Mouse (Mus musculus) naive thymus-derived CD4-positive, alpha-beta T cell, adult 2 months (primary cell): ENCODE data around the gene Krtap2-4.
"Not testable (repeated sequence)": the region's sequence is repeated elsewhere in the genome, so short reads cannot be mapped to it uniquely, and the experiment has no call there.

Experiments used
- DNase-seq: peaks from one replicate; pipeline ENCODE4 v3.0.0-alpha.2; 2011; ENCODE audit warnings: low read depth

Gene Krtap2-4

DNA sequence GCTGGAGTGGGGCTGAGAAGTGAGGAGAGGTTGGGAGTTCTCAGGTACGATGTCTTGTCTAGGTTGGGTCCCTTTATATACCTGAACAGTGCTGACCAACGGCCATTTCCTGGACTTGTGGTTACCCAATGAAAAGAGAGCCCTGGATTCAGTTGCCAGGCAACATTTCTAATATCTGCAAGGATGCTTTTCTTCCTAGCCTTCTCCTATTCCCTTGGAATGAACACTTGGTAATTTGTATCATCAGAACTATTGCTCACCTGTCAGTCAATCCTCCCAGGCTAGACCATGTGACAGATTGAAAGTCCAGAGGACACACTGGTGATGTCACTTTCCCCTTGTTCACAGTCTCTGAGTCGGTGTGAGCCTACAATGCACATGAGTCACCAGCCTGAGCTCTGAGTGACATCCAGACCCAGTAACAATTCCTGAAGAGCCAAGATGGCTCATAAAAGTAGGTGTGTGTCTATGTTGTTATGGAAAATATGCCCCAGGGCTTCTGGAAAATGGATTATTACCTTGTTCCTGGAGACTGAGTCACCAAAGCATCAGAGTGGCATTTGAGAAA, at the start of gene Krtap2-4:
TSS of gene Krtap2-4 (minus strand) at position 51 of the 568 bp plus-strand sequence.
- no peak for DNase-seq

DNA sequence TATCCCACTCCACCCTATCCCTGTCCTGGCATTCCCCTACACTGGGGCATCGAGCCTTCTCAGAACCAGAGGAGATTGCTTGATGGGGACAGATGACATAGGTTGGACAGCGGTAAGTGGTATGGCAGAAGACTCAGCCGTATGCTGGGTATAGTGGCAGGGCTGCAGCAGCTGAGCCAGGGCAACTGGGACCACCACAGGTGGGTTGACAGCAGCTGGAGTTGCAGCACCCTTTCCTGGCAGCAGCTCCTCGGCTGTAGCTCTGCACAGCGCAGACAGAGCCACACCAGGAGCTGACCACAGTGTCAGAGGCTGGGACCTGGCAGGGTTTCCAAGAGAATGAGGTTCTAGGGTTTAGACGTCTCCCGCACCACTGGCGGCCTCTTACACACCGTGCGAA, 48.2 kb upstream of the Krtap2-4 start:
- no peak for DNase-seq

DNA sequence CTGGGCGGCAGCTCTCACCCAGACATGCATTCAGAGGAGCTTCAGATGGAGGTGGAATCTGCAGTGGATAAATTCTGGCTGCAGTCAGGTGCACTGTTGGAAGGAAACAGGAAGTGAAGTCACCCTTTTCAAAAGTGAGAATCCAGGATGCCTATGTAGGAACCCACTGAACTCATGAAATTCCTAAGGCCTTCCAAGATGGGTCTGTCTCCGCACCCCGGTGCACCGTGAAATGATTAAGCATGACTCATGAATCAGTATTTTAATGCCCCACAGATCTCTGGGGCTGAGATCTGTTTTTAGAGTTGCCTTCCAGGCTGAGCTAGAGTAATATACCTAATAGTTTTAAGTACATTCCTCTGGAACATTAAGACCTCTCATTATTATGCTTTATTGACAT, 44.6 kb upstream of the Krtap2-4 start:
- no peak for DNase-seq

DNA sequence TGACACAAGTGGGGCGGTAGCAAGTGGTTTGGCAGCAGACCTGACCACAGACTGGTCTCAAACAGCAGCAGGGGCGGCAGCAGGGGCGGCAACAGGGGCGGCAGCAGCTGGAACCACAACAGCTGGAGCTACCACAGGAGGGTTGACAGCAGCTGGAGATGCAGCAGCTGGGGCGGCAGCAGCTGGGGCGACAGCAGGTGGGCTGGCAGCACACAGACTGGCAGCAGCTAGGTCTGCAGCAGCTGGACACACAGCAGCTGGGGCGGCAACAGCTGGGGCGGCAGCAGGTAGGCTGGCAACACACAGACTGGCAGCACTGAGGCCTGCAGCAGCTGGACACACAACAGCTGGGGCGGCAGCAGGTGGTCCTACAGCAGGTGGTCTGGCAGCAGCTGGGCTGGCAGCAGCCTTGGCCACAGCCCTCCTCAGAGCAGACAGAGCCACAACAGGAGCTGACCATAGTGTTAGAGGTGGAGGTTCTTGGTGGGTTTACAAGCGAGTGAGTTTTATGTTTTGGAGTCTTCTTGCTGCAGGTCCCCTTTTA, 43.9 kb upstream of the Krtap2-4 start, which contains the start of gene Gm11563:
TSS of gene Gm11563 (minus strand) at position 494 of the 544 bp plus-strand sequence.
- DNase-seq, result not testable (repeated sequence)

DNA sequence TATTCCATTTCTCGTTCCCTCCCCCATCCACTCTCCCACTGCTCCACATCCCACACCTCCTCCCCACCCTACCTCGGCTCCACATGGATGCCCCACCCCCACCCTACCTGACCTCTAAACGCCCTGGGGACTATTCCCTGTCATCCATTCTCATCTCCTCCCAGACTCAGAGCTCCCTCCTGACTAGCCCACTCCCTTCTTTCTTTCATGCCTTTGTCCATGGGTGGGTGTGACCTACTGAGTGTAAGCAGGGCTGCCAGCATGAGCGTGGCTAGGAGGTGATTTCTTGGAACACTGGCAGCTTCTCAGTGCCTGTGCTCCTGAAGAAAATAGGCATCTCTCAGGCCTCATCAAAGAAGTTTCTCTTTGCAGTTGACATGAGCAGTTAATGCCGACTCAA, 42.4 kb upstream of the Krtap2-4 start:
- no peak for DNase-seq

DNA sequence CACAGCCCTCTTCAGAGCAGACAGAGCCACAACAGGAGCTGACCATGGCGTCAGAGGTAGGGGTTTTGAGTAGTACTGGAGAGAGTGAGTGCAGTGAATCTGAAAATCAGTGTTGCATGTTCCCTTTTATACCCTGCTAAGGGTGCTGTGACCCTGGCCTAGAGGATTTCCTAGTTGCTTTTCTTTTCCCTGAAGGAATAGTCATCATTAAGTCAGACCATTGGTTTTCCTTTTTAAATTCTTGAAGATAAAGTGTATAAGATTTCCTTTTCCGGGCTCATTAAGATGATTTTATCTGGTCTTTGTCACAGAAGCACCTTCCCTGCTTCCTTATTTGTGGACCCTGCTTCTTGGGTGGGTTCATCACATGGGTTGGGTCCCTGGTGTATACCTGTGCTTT, 35.5 kb upstream of the Krtap2-4 start, which contains the start of gene Gm11555:
TSS of gene Gm11555 (minus strand) at position 101 of the 400 bp plus-strand sequence.
- DNase-seq, result no peak

DNA sequence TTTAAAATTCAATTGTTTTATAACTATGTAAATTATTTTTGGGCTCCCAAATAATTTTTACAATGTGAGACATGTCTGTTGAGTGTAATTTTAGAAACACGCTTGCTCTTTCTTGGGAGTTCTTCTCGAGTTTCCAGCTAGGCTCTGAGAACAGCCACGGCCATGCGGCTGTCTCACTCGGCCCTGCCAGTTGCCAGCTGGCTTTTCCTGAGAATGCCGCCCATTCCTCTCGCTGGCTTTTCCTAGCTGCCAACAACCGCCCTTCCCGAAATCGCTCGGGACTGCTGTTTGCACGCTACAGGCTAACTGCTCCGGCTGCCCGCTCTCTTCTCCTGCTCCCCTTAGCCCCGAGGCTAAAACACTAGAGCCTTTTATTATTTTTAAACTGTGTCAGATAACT, 31.8 kb upstream of the Krtap2-4 start:
- DNase-seq, result no peak

DNA sequence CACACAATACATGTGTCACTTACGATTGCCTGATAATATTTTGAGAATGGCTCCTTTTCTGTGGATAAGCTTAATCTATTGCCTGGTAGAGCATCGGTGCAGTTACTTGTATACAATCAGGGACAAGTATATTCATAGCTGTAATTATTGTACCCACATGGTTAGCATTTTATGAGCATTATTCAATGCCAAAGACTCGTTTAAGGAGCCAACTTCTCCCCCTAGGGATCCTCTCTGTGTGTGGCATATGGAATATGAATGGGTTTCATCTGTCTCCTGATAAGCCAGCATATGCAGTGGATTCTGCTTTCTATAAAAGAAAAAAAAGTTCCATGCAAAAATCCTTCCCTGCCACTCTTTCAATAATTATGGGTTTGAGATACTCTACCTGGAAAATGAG, 29.7 kb upstream of the Krtap2-4 start:
- no peak for DNase-seq

DNA sequence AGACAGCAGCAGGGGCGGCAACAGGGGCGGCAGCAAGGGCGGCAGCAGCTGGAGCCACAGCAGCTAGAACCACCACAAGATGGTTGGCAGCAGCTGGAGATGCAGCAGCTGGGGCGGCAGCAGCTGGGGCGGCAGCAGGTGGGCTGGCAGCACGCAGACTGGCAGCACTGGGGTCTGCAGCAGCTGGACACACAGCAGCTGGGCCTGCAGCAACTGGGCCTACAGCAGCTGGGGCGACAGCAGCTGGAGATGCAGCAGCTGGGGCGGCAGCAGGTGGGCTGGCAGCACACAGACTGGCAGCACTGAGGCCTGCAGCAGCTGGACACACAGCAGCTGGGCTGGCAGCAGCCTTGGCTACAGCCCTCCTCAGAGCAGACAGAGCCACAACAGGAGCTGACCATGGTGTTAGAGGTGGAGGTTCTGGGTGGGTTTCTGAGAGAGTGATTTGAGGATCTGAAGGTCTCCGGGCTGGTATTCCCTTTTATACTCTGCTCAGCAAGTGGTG, 29.0 kb upstream of the Krtap2-4 start, which contains the start of gene Krtap4-7:
TSS of gene Krtap4-7 (minus strand) at position 455 of the 505 bp plus-strand sequence.
- not testable (repeated sequence) for DNase-seq

DNA sequence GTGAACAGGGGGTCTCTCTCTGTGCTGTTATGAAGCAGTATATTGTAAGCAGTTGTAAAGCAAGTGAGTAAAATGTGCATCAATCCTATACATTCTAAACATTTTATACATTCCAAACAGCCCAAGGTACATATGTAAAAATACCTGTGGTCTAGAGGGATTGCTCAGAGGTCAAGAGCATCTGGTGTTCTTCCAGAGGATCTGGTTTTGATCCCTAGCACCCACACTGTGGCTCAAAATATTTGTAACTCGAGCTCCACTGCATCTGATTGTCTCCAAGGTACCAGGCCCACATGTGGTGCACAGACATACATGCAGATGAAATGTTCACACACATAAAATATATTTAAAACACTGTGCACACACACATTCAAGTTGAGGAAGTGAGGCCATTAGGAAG, 26.3 kb upstream of the Krtap2-4 start:
- DNase-seq, result no peak

DNA sequence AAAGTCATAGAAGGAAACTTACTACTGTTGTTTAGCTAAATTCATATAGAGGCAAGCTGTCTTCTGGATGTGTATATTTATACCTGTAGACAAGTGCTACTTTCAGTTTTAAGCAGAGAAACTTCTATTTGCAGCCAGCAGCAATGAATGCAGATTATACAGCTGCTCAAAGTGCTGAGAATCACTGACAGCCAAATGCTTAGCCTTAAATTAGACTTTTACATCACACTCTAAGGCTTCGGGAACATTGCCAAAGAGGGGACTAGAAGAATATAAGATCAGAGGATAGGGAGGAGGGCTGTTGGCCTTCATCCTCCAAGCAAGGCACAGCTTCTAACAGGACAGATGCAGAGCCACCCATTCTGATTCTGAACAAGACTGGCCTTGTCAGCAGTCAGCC, 22.4 kb upstream of the Krtap2-4 start:
- DNase-seq, result no peak

DNA sequence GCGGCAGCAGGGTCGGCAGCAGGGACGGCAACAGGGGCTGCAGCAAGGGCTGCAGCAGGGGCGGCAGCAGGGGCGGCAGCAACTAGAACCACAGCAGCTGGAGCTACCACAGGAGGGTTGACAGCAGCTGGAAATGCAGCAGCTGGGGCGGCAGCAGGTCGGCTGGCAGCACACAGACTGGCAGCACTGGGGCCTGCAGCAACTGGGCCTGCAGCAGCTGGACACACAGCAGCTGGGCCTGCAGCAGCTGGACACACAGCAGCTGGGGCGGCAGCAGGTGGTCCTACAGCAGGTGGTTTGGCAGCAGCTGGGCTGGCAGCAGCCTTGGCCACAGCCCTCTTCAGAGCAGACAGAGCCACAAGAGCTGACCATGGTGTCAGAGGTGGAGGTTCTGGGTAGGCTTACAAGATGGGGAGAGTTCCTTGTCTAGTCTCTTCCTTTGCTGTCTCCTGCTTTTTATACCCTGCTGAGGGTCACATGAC, 20.0 kb upstream of the Krtap2-4 start, which contains the start of gene Krtap4-2:
TSS of gene Krtap4-2 (minus strand) at position 432 of the 482 bp plus-strand sequence.
- DNase-seq, result no peak

DNA sequence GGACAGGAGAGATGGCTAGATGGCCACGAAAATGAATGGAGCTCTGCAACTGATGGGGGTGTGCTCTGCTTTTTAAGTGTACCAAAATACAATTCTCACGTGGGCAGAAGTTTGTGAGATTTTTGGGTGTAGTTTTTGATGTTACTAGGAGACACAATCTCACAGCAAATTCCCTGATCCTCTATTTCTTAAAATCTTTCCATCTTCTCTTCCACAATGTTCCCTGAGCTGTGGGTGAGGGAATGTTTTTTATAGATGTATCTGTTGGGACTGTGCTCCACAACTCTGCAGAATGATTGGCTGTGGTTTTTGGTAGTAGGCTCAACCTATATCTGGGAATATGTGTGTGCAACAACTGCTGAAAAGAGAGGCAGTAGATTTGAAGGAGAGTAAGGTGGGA, 18.6 kb upstream of the Krtap2-4 start:
- no peak for DNase-seq

DNA sequence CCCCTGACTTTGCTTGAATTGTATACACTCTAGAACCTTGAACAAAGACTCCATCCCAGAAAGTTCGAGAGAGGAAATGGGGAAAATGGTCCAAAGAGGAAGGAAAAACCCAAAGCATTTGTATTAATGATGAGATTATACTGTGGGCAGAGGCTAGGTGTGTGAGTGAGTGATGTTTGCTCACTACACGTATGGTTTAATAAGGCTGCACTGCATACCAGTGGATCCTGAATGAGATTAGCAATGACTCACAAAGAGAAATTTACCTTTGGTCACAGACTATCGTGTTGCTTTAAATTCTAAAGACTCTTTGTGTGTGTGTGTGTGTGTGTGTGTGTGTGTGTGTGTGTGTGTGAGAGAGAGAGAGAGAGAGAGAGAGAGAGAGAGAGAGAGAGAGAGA, 16.2 kb upstream of the Krtap2-4 start:
- DNase-seq, result no peak

DNA sequence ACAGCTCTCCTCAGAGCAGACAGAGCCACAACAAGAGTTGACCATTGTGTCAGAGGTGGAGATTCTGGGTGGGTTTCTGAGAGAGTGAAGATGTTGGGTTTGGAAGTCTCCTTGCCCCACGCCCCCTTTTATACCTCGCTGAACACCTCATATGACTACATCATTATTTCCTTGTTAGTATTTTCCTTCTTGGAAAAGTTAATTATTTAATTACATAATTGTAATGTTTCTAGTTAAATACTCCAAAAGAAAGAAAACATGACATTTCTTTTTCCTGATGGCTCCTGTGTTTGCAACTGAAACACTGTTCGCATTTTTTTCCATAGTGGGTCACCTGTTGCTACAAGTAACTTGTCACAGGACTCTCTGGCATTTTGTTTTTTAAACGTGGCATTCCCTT, 13.5 kb upstream of the Krtap2-4 start, which contains the start of gene Krtap4-1:
TSS of gene Krtap4-1 (minus strand) at position 101 of the 400 bp plus-strand sequence.
- no peak for DNase-seq

DNA sequence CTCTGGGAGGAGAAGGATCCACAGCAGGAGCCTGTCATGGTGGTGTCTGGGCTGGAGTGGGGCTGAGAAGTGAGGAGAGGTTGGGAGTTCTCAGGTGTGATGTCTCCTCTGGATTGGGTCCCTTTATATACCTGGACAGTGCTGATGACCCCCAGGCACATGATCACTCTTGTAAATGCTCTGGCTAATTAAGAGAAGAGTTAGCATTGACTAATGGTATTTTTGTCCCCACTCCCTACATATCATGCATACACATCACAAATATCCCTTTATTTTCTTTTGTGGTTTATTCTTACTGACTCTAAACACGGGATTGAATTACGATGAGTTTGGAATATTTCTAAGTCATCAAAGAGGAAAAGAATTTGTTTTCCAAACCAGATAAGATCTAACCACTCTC, 5.7 kb upstream of the Krtap2-4 start, which contains the start of gene Gm11562:
TSS of gene Gm11562 (minus strand) at position 101 of the 400 bp plus-strand sequence.
- DNase-seq, result no peak

DNA sequence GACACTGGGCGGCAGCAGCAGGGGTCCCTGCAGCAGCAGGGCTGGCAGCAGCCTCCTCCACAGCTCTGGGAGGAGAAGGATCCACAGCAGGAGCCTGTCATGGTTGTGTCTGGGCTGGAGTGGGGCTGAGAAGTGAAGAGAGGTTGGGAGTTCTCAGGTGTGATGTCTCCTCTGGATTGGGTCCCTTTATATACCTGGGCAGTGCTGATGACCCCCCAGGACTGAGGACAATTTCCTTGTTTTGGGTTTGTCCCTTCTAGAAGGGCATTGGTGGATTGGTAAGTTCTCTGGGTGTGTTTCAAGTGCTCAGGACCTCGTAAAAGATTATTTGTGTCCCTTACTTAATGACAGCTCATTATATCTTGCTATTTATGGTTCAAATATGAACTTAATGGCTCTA, 4.6 kb downstream of the Krtap2-4 start, which contains the start of gene Gm11937:
TSS of gene Gm11937 (minus strand) at position 101 of the 400 bp plus-strand sequence.
- DNase-seq, result not testable (repeated sequence)

DNA sequence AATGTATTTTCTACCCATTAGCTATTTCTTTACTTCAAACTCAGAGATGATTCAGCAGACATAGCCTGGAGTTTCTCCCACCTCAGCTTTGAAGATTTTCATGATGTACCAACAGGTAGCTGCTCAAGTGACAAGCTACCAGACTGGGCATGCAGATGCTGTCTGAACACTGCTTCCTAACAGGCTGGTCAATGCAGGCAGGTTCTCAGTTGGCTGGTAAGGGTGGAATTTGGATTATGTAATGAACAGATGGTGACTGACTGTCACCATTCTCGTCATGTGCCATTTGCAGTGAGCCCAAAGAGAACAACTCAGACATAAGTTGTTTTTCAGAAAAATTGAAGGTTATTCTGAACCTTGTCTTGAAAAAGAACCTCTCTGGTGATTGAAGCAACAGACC, 5.5 kb downstream of the Krtap2-4 start:
- DNase-seq, result no peak

DNA sequence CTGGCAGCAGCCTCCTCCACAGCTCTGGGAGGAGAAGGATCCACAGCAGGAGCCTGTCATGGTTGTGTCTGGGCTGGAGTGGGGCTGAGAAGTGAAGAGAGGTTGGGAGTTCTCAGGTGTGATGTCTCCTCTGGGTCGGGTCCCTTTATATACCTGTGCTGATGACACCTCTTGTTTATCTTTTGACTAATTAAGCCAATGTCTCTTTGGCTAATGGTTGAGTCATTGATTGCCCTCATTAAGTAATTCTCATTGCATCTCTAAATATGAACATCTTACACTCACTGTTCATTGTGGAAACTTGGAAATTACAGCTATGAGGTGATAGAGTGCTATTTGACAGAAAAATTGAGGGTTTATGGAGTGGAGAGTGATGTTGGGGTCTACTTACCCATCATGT, 11.4 kb downstream of the Krtap2-4 start, which contains the start of gene Gm11938:
TSS of gene Gm11938 (minus strand) at position 101 of the 400 bp plus-strand sequence.
- DNase-seq, result not testable (repeated sequence)

DNA sequence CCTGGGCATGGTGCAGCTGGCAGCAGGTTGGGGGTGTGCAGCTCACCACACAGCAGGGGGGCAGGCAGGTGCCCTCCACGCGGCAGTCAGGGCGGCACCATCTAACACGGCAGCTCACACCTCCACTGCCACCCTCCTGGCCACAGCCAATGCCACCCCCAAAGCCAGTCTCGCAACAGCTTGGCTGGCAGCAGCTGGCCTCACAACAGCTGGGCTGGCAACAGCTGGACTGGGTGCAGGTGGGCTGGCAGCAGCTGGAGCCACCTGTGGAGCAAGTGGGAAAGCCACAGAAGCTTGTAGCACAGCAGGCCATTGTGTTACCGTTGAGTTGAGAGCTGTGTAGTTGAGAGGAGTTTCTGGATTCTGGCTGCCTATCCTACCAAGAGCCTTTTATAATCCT, 16.9 kb downstream of the Krtap2-4 start, which contains the start of gene Krtap9-3:
TSS of gene Krtap9-3 (minus strand) at position 364 of the 400 bp plus-strand sequence.
- DNase-seq, result not testable (repeated sequence)

DNA sequence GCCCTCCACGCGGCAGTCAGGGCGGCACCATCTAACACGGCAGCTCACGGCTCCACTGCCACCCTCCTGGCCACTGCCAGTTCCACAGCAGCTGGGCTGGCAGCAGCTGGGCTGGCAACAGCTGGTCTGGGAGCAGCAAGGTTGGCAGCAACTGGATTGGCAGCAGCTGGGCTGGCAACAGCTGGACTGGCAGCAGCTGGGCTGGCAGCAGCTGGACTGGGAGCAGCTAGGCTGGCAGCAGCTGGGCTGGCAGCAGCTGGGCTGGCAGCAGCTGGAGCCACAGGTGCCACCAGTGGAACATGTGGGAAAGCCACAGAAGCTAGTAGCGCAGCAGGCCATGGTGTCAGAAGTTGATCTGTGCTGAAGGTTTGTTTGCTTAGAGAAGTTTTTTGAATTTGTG, 23.7 kb downstream of the Krtap2-4 start, which contains the start of gene Krtap1-3:
TSS of gene Krtap1-3 (minus strand) at position 359 of the 400 bp plus-strand sequence.
- DNase-seq, result no peak

DNA sequence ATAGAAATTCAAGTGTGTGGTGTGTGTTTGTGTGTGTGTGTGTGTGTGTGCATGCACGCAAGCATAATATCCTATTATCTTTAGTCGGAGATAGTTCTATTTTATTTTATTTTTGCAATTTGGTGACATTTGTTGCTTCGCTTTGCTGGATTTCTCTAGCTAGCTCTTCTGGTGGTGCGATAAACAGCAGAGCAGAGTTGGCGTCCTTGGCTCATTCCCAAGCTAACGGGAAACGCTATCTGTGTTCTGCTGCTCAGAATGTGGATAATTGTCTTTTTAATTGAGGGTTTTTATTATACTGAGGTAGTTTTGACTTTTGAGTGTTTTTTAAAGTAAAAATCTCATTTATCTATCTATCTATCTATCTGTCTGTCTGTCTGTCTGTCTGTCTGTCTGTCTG, 29.6 kb downstream of the Krtap2-4 start:
- DNase-seq, result no peak

DNA sequence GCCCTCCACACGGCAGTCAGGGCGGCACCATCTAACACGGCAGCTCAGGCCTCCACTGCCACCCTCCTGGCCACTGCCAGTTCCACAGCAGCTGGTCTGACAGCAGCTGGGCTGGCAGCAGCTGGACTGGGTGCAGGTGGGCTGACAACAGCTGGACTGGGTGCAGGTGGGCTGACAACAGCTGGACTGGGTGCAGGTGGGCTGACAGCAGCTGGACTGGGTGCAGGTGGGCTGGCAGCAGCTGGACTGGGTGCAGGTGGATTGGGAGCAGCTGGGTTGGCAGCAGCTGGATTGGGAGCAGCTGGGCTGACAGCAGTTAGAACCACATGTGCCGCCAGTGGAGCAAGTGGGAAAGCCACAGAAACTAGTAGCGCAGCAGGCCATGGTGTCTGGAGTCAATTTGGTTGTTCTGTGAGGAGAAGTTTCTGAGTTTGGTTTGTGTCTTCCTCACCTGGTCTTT, 31.4 kb downstream of the Krtap2-4 start, which contains the start of gene Krtap1-4:
TSS of gene Krtap1-4 (minus strand) at position 410 of the 460 bp plus-strand sequence.
- no peak for DNase-seq
